ENCODE assay signal across 23 mouse cellular contexts in genomic region chr7:131297151-131297550, GRCm38 (mm10). TPM values are rescaled to one million over a fixed set of nuclear protein-coding genes. Genes with fewer than 3 reads are reported as not detected.
DNase-seq lines count a peak whose midpoint lies in the region; ATAC-seq and TF ChIP-seq lines count a peak whose summit lies in the region.
"Had no signal": no experiment of that assay in that cellular context is flagged by ENCODE, and none has a peak within 500 bp of the region (broad histone marks: within the 10 kb centered on the region; RNA-seq: fewer than 3 reads in every experiment).

No protein-coding gene starts in this region.

- no peaks in the 10 kb centered on the region for H3K4me1 ChIP-seq in embryonic facial prominence, embryonic 11.5 days (ENCODE audit: control insufficient read depth, insufficient read depth, low read length)
- H3K4me1 ChIP-seq in embryonic facial prominence, embryonic 10.5 days, result no peaks in the 10 kb centered on the region
- no peaks in the 10 kb centered on the region for H3K4me1 ChIP-seq in kidney, postnatal 0 days (replicated peaks; ENCODE audit: insufficient read depth, low read length)
- H3K4me1 ChIP-seq in kidney, embryonic 14.5 days (ENCODE audit: control insufficient read depth, insufficient read depth, low read length), result no peaks in the 10 kb centered on the region
- H3K4me1 ChIP-seq: forebrain, embryonic 12.5 days; hindbrain, embryonic 12.5 days; midbrain, embryonic 10.5 days; neural tube, embryonic 15.5 days had no signal

- TF ChIP-seq CTCF in kidney, postnatal 0 days (IDR thresholded peaks at IDR 0.05; ENCODE audit: low read depth), result peak; percentile 44; the same call in 1 of the 2 replicates

- no peak for ATAC-seq in embryonic facial prominence, embryonic 11.5 days (replicated peaks; ENCODE audit: insufficient number of reproducible peaks, low FRiP score, low TSS enrichment, low read depth)
- ATAC-seq in kidney, postnatal 0 days (replicated peaks; ENCODE audit: low FRiP score, low read depth), result no peak
- ATAC-seq in kidney, embryonic 14.5 days (ENCODE audit: low FRiP score, low TSS enrichment), result no peak
- ATAC-seq: activated CD4-positive, CD25-positive, alpha-beta regulatory T cell, adult 4 months had no signal

- H3K4me2 ChIP-seq in embryonic facial prominence, embryonic 11.5 days (ENCODE audit: low read depth, low read length), result no peak overlapping the region
- no peak overlapping the region for H3K4me2 ChIP-seq in kidney, postnatal 0 days (ENCODE audit: low read length)
- no peak overlapping the region for H3K4me2 ChIP-seq in kidney, embryonic 14.5 days (replicated peaks; ENCODE audit: low read depth, low read length)
- H3K4me2 ChIP-seq: forebrain, embryonic 12.5 days; hindbrain, embryonic 12.5 days; neural tube, embryonic 15.5 days had no signal

- H3K27me3 ChIP-seq in embryonic facial prominence, embryonic 11.5 days (ENCODE audit: control insufficient read depth, insufficient read depth, low read length), result no peaks in the 10 kb centered on the region
- no peaks in the 10 kb centered on the region for H3K27me3 ChIP-seq in embryonic facial prominence, embryonic 10.5 days (replicated peaks; ENCODE audit: low read depth, poor library complexity, severe bottlenecking)
- no peaks in the 10 kb centered on the region for H3K27me3 ChIP-seq in kidney, postnatal 0 days (ENCODE audit: insufficient read depth, low read length)
- H3K27me3 ChIP-seq in kidney, embryonic 14.5 days (ENCODE audit: control insufficient read depth, insufficient read depth, low read length), result no peaks in the 10 kb centered on the region
- H3K27me3 ChIP-seq: forebrain, embryonic 12.5 days; hindbrain, embryonic 12.5 days; neural tube, embryonic 15.5 days had no signal

- H3K27ac ChIP-seq in embryonic facial prominence, embryonic 11.5 days (replicated peaks; ENCODE audit: low read depth, low read length), result no peak overlapping the region
- no peak overlapping the region for H3K27ac ChIP-seq in embryonic facial prominence, embryonic 10.5 days (replicated peaks)
- no peak overlapping the region for H3K27ac ChIP-seq in kidney, postnatal 0 days
- no peak overlapping the region for H3K27ac ChIP-seq in kidney, embryonic 14.5 days (ENCODE audit: low read depth, low read length)
- H3K27ac ChIP-seq: forebrain, embryonic 12.5 days; hindbrain, embryonic 12.5 days; midbrain, embryonic 10.5 days; neural tube, embryonic 15.5 days had no signal

- H3K36me3 ChIP-seq in embryonic facial prominence, embryonic 11.5 days (replicated peaks; ENCODE audit: control insufficient read depth, insufficient read depth, low read depth, low read length), result no peaks in the 10 kb centered on the region
- no peaks in the 10 kb centered on the region for H3K36me3 ChIP-seq in embryonic facial prominence, embryonic 10.5 days (replicated peaks)
- no peaks in the 10 kb centered on the region for H3K36me3 ChIP-seq in kidney, postnatal 0 days (ENCODE audit: insufficient read depth, low read length)
- no peaks in the 10 kb centered on the region for H3K36me3 ChIP-seq in kidney, embryonic 14.5 days (ENCODE audit: control insufficient read depth, insufficient read depth, low read length)
- H3K36me3 ChIP-seq: forebrain, embryonic 12.5 days; hindbrain, embryonic 12.5 days; midbrain, embryonic 10.5 days; neural tube, embryonic 15.5 days had no signal

- H3K4me3 ChIP-seq in embryonic facial prominence, embryonic 11.5 days (ENCODE audit: low read depth, low read length), result no peak overlapping the region
- H3K4me3 ChIP-seq in embryonic facial prominence, embryonic 10.5 days, result no peak overlapping the region
- no peak overlapping the region for H3K4me3 ChIP-seq in kidney, postnatal 0 days (replicated peaks; ENCODE audit: low read depth, low read length)
- H3K4me3 ChIP-seq in kidney, embryonic 14.5 days (ENCODE audit: low read length), result no peak overlapping the region
- H3K4me3 ChIP-seq: forebrain, embryonic 12.5 days; hindbrain, embryonic 12.5 days; midbrain, embryonic 10.5 days; myocyte; neural tube, embryonic 15.5 days had no signal

- no peak overlapping the region for H3K9ac ChIP-seq in embryonic facial prominence, embryonic 11.5 days (replicated peaks; ENCODE audit: low read length)
- H3K9ac ChIP-seq in kidney, postnatal 0 days (ENCODE audit: low read depth, low read length), result no peak overlapping the region
- H3K9ac ChIP-seq in kidney, embryonic 14.5 days (ENCODE audit: low read depth, low read length), result no peak overlapping the region
- H3K9ac ChIP-seq: forebrain, embryonic 12.5 days; hindbrain, embryonic 12.5 days; neural tube, embryonic 15.5 days had no signal

- no peaks in the 10 kb centered on the region for H3K9me3 ChIP-seq in embryonic facial prominence, embryonic 11.5 days (replicated peaks; ENCODE audit: control insufficient read depth, low read length)
- no peaks in the 10 kb centered on the region for H3K9me3 ChIP-seq in embryonic facial prominence, embryonic 10.5 days
- no peaks in the 10 kb centered on the region for H3K9me3 ChIP-seq in kidney, postnatal 0 days (replicated peaks; ENCODE audit: low read length)
- H3K9me3 ChIP-seq in kidney, embryonic 14.5 days (ENCODE audit: control insufficient read depth, low read length), result no peaks in the 10 kb centered on the region
- H3K9me3 ChIP-seq: forebrain, embryonic 12.5 days; hindbrain, embryonic 12.5 days; midbrain, embryonic 10.5 days; neural tube, embryonic 15.5 days had no signal

- WGBS in embryonic facial prominence, embryonic 11.5 days, result 76% methylated on average over 8 of the region's 8 CpGs
- WGBS in embryonic facial prominence, embryonic 10.5 days, result 79% methylated on average over 8 of the region's 8 CpGs
- WGBS in kidney, postnatal 0 days, result 77% methylated on average over 8 of the region's 8 CpGs
- WGBS in kidney, embryonic 14.5 days, result 82% methylated on average over 8 of the region's 8 CpGs

- DNase-seq in embryonic facial prominence, embryonic 11.5 days (ENCODE audit: low spot score), result peak; percentile 2
- no peak for DNase-seq in embryonic facial prominence, embryonic 10.5 days (ENCODE audit: low spot score)
- peak; percentile 7 for DNase-seq in kidney, postnatal 0 days (ENCODE audit: low spot score)
- DNase-seq in lung, postnatal 10 days, result peak; percentile 13
- no peak for DNase-seq in lung, adult 18-20 months
- DNase-seq in embryo, embryonic 11 days, result peak; percentile 3
- DNase-seq in right cerebral cortex, postnatal 25 days, result no peak
- DNase-seq: adrenal gland, postnatal 25 days; cerebellum, adult 8-10 months; kidney, adult 11 months; layer of hippocampus, postnatal 36 days; left cerebral cortex, postnatal 4 days; thymus, postnatal 4 days had no signal

RNA-seq across cellular contexts. Expression of gene Cuzd1, which starts 24.9 kb away (rescaled TPM):
- not detected in 2 replicates for polyA plus RNA-seq in embryonic facial prominence, embryonic 11.5 days (2014; fragmentation: Nextera tagmentation; extraction: Ambion mirVana)
- not detected in 2 replicates for polyA plus RNA-seq in embryonic facial prominence, embryonic 10.5 days (2016; fragmentation: Nextera tagmentation; extraction: Ambion mirVana)
- polyA plus RNA-seq in kidney, postnatal 0 days (2015; fragmentation: Nextera tagmentation; extraction: Ambion mirVana), result not detected in 2 replicates
- not detected in 2 replicates for polyA plus RNA-seq in kidney, embryonic 14.5 days (2014; fragmentation: Nextera tagmentation; extraction: Ambion mirVana)
- polyA plus RNA-seq: activated CD4-positive, CD25-positive, alpha-beta regulatory T cell, adult 4 months; forebrain, embryonic 12.5 days; hindbrain, embryonic 12.5 days; liver, adult 2 months; midbrain, embryonic 10.5 days; myocyte; neural tube, embryonic 15.5 days had no signal

RNA-seq across cellular contexts. Expression of gene Fam24b, which starts 32.2 kb away (rescaled TPM):
- not detected in 2 replicates for polyA plus RNA-seq in embryonic facial prominence, embryonic 11.5 days (2014; fragmentation: Nextera tagmentation; extraction: Ambion mirVana)
- not detected in 2 replicates for polyA plus RNA-seq in embryonic facial prominence, embryonic 10.5 days (2016; fragmentation: Nextera tagmentation; extraction: Ambion mirVana)
- polyA plus RNA-seq in kidney, postnatal 0 days (2015; fragmentation: Nextera tagmentation; extraction: Ambion mirVana), result not detected in 2 replicates
- polyA plus RNA-seq in kidney, embryonic 14.5 days (2014; fragmentation: Nextera tagmentation; extraction: Ambion mirVana), result not detected in 2 replicates
- polyA plus RNA-seq: activated CD4-positive, CD25-positive, alpha-beta regulatory T cell, adult 4 months; forebrain, embryonic 12.5 days; heart, embryonic 14.5 days; hindbrain, embryonic 12.5 days; large intestine, adult 2 months; midbrain, embryonic 10.5 days; myocyte; neural tube, embryonic 15.5 days had no signal

RNA-seq across cellular contexts. Expression of gene Fam24a, which starts 36.5 kb away (rescaled TPM):
- polyA plus RNA-seq in embryonic facial prominence, embryonic 11.5 days (2014; fragmentation: Nextera tagmentation; extraction: Ambion mirVana), result not detected in 2 replicates
- polyA plus RNA-seq in embryonic facial prominence, embryonic 10.5 days (2016; fragmentation: Nextera tagmentation; extraction: Ambion mirVana), result not detected in 2 replicates
- polyA plus RNA-seq in kidney, postnatal 0 days (2015; fragmentation: Nextera tagmentation; extraction: Ambion mirVana), result not detected in 2 replicates
- not detected in 2 replicates for polyA plus RNA-seq in kidney, embryonic 14.5 days (2014; fragmentation: Nextera tagmentation; extraction: Ambion mirVana)
- polyA plus RNA-seq: activated CD4-positive, CD25-positive, alpha-beta regulatory T cell, adult 4 months; forebrain, embryonic 12.5 days; heart, embryonic 14.5 days; hindbrain, embryonic 12.5 days; large intestine, adult 2 months; liver, adult 2 months; midbrain, embryonic 10.5 days; myocyte; neural tube, embryonic 15.5 days had no signal

Comparison
In these comparisons a context has a peak if more than half of its experiments do, and no peak if none do; other contexts are left out.
1. DNase-seq: peak in embryonic facial prominence, embryonic 11.5 days (single experiment), kidney, postnatal 0 days (single experiment), lung, postnatal 10 days (single experiment) and embryo, embryonic 11 days (single experiment); none in embryonic facial prominence, embryonic 10.5 days (single experiment), lung, adult 18-20 months (0 of 2) and right cerebral cortex, postnatal 25 days (single experiment).